Mouse (Mus musculus): Measurements from ENCODE around the gene Nap1l1. TPM values are rescaled to one million over a fixed set of nuclear protein-coding genes. Genes with fewer than 3 reads are reported as not detected.

Gene Nap1l1
- polyA plus RNA-seq, 1 experiment from 2014 or later: 140 TPM

- Histone ChIP-seq H3K27me3 (replicated peaks; ENCODE audit: control insufficient read depth, insufficient read depth, low read length) (no peaks in the 10 kb centered on the region), H3K9me3 (ENCODE audit: control insufficient read depth, low read length) (no peaks in the 10 kb centered on the region), H3K4me3 (ENCODE audit: low read length) (peak overlapping the region; percentile 66), H3K27ac (ENCODE audit: low read length) (no peak overlapping the region), H3K4me2 (ENCODE audit: low read depth, low read length) (peak overlapping the region; percentile 65), H3K36me3 (ENCODE audit: control insufficient read depth, insufficient read depth, low read length) (no peaks in the 10 kb centered on the region), H3K4me1 (ENCODE audit: control insufficient read depth, insufficient read depth, low read length) (peaks cover 21% of the 10 kb centered on the region), H3K9ac (ENCODE audit: low read depth, low read length) (peak overlapping the region; percentile 90)
- 9% methylated on average over 7 of the region's 7 CpGs for WGBS
- ATAC-seq: no peak
Observed at GRCm38 (mm10) chr10:111508324-111509080, 35.5 kb downstream of the Nap1l1 start.

DNA sequence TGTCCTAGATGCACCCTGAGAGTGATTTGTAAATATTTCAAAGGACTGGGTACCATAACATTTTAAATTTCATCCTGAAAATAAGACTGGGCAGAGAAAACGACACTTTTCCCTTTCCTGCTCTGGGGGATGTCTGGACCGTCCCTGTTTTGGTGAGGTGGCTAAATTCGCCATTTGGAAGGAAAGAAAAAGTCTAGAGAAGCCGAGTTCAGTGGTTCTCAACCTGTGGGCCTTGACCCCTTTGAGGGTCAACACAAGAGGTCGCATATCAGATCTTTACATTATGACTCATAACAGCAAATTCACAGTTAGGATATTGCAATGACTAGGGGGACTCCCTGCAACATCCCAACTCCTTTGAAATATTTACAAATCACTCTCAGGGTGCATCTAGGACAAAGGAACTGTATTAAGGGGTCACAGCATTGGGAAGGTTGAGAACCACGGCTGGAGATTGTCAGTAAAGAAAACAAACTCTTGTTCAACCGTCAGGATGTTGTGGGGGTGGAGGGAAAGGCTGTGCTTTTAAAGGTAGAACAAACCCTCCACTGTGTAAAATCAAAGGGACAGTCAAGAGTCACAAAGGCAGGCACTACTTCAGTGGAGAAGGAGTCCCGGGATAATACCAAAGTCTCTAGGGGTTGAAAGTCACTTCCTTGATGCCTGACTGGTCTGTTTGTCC, 36.2 kb downstream of the Nap1l1 start:
- Histone ChIP-seq H3K4me2 (ENCODE audit: low read depth, low read length) (peak overlapping the region; percentile 65), H3K27ac (ENCODE audit: low read length) (peak overlapping the region; percentile 17; the same call in 1 of the 2 replicates), H3K4me3 (ENCODE audit: low read length) (peak overlapping the region; percentile 66), H3K9ac (ENCODE audit: low read depth, low read length) (peak overlapping the region; percentile 43; the same call in 1 of the 2 replicates), H3K9me3 (ENCODE audit: control insufficient read depth, low read length) (no peaks in the 10 kb centered on the region), H3K4me1 (ENCODE audit: control insufficient read depth, insufficient read depth, low read length) (peaks cover 15% of the 10 kb centered on the region), H3K27me3 (replicated peaks; ENCODE audit: control insufficient read depth, insufficient read depth, low read length) (no peaks in the 10 kb centered on the region), H3K36me3 (ENCODE audit: control insufficient read depth, insufficient read depth, low read length) (no peaks in the 10 kb centered on the region)
- no peak for ATAC-seq
- 25% methylated on average over 8 of the region's 8 CpGs for WGBS

DNA sequence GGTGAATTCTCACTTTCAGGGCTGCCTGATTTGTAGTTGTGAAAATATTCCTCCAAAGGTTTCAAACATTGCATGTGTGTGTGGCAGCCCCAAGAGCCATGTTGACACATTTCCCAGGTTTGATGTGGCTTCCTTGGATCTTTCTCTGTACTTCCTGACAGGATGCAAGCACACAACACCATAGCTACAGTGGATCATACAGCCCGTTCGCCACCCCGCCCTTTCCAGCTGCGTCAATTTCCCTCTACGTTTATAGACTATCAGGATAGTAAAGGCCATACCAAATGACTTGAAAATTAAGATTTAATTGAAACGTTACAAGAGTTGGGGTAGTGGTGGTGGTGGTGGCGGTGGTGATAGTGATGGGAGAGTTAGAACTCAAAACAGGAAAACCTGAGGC, 37.0 kb downstream of the Nap1l1 start:
- ATAC-seq: no peak
- Histone ChIP-seq H3K9ac (ENCODE audit: low read depth, low read length) (no peak overlapping the region), H3K4me1 (ENCODE audit: control insufficient read depth, insufficient read depth, low read length) (peaks cover 15% of the 10 kb centered on the region), H3K27me3 (replicated peaks; ENCODE audit: control insufficient read depth, insufficient read depth, low read length) (no peaks in the 10 kb centered on the region), H3K9me3 (ENCODE audit: control insufficient read depth, low read length) (no peaks in the 10 kb centered on the region), H3K4me3 (ENCODE audit: low read length) (no peak overlapping the region), H3K4me2 (ENCODE audit: low read depth, low read length) (no peak overlapping the region), H3K27ac (ENCODE audit: low read length) (no peak overlapping the region), H3K36me3 (ENCODE audit: control insufficient read depth, insufficient read depth, low read length) (no peaks in the 10 kb centered on the region)
- WGBS: 61% methylated on average over 7 of the region's 7 CpGs

DNA sequence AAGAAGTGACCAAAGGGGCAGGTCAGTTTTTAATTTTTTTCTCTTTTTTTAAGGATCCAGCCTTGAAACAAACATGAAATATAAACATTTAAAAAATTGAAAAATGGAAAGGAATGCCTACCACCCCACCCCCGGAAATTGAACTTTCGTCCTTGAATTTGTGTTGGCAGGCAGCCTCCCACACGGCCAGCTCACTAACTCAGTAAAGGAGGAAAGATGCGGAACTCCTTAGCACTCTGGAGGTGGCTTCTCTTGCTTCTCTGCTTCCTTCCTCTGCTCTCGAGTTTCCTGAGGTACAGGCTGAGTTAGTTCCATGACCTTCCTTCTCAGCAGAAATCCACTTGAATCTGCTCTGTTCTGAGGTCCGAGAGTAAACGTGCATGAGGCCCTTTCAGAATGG, 37.8 kb downstream of the Nap1l1 start:
- H3K27me3 ChIP-seq (replicated peaks; ENCODE audit: control insufficient read depth, insufficient read depth, low read length): no peaks in the 10 kb centered on the region
- no peak overlapping the region for H3K4me2 ChIP-seq (ENCODE audit: low read depth, low read length)
- H3K27ac ChIP-seq (ENCODE audit: low read length): no peak overlapping the region; the same call in 1 of the 2 replicates
- H3K4me1 ChIP-seq (ENCODE audit: control insufficient read depth, insufficient read depth, low read length): peaks cover 17% of the 10 kb centered on the region
- H3K9me3 ChIP-seq (ENCODE audit: control insufficient read depth, low read length): no peaks in the 10 kb centered on the region
- 41% methylated on average over 7 of the region's 7 CpGs for WGBS
- no peak overlapping the region for H3K9ac ChIP-seq (ENCODE audit: low read depth, low read length)
- H3K36me3 ChIP-seq (ENCODE audit: control insufficient read depth, insufficient read depth, low read length): no peaks in the 10 kb centered on the region
- no peak overlapping the region for H3K4me3 ChIP-seq (ENCODE audit: low read length)
- ATAC-seq: no peak

DNA sequence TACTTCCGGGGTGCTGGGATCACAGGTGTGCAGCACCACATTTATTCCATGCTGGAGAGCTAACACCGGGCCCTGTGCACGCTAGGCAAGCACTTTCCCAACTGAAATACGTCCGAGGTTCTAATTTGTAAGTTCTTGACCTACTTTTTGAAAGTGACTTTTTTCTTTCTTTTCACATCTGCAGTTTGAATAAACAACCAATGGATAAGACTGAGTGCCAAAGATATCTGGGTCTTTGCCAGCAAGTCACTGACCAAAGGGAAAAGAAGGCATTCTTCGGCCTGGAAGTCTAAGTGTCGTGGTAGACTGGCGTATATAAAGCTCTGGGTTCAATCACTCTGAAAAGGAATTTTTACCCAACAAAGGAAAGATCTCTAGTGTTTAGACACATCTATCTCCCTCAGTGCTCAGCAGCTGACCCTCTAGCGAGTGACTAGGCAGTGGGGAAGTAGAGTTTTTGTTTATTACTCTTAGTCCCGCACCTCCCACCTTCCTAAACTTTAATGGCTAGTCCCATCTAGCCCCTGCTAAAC, 39.1 kb downstream of the Nap1l1 start:
- WGBS: 56% methylated on average over 10 of the region's 10 CpGs
- no peak for ATAC-seq
- no peak overlapping the region for H3K27ac ChIP-seq (ENCODE audit: low read length)
- H3K4me1 ChIP-seq (ENCODE audit: control insufficient read depth, insufficient read depth, low read length): peaks cover 29% of the 10 kb centered on the region
- no peaks in the 10 kb centered on the region for H3K36me3 ChIP-seq (ENCODE audit: control insufficient read depth, insufficient read depth, low read length)
- H3K27me3 ChIP-seq (replicated peaks; ENCODE audit: control insufficient read depth, insufficient read depth, low read length): no peaks in the 10 kb centered on the region
- no peak overlapping the region for H3K4me3 ChIP-seq (ENCODE audit: low read length)
- no peak overlapping the region for H3K9ac ChIP-seq (ENCODE audit: low read depth, low read length)
- no peaks in the 10 kb centered on the region for H3K9me3 ChIP-seq (ENCODE audit: control insufficient read depth, low read length)
- no peak overlapping the region for H3K4me2 ChIP-seq (ENCODE audit: low read depth, low read length)

GRCm38 (mm10) chr10:111514282-111514885, 41.4 kb downstream of the Nap1l1 start:
- no peaks in the 10 kb centered on the region for H3K36me3 ChIP-seq (ENCODE audit: control insufficient read depth, insufficient read depth, low read length)
- no peak overlapping the region for H3K9ac ChIP-seq (ENCODE audit: low read depth, low read length)
- no peak for ATAC-seq
- no peak overlapping the region for H3K27ac ChIP-seq (ENCODE audit: low read length)
- H3K4me1 ChIP-seq (ENCODE audit: control insufficient read depth, insufficient read depth, low read length): peaks cover 28% of the 10 kb centered on the region
- H3K27me3 ChIP-seq (replicated peaks; ENCODE audit: control insufficient read depth, insufficient read depth, low read length): no peaks in the 10 kb centered on the region
- no peak overlapping the region for H3K4me3 ChIP-seq (ENCODE audit: low read length)
- no peaks in the 10 kb centered on the region for H3K9me3 ChIP-seq (ENCODE audit: control insufficient read depth, low read length)
- WGBS: 89% methylated on average over 5 of the region's 5 CpGs
- H3K4me2 ChIP-seq (ENCODE audit: low read depth, low read length): no peak overlapping the region

- ATAC-seq: peak; percentile 43
- Histone ChIP-seq H3K27ac (ENCODE audit: low read length) (peak overlapping the region; percentile 53), H3K9ac (ENCODE audit: low read depth, low read length) (no peak overlapping the region), H3K4me1 (ENCODE audit: control insufficient read depth, insufficient read depth, low read length) (peaks cover 24% of the 10 kb centered on the region), H3K27me3 (replicated peaks; ENCODE audit: control insufficient read depth, insufficient read depth, low read length) (no peaks in the 10 kb centered on the region), H3K36me3 (ENCODE audit: control insufficient read depth, insufficient read depth, low read length) (no peaks in the 10 kb centered on the region), H3K4me2 (ENCODE audit: low read depth, low read length) (0 out of 2 replicates have a peak overlapping the region, but pooled peaks have one; percentile 3), H3K4me3 (ENCODE audit: low read length) (no peak overlapping the region), H3K9me3 (ENCODE audit: control insufficient read depth, low read length) (no peaks in the 10 kb centered on the region)
- WGBS: 72% methylated on average over 17 of the region's 17 CpGs
Observed at GRCm38 (mm10) chr10:111515071-111516010, 42.3 kb downstream of the Nap1l1 start.

DNA sequence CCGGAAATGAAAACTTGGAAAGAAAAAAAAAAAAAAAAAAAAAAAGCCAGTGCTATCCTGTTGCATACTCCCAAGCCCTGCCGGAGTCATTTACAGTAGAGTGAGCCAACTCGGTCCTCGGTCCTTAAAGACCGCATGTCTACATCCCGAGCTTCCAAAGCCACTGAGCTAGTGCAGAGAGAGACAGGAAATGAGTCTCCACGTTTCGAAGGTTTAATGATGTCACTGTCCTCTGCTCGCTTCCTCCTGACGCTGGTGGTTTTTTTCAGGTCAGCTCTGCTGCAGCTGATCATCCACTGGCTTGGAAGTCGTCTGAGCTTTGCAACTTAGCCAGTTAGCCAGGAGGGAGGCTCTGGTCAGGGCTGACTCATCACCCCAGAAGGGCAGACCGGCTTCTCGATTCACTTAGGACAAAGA, 43.2 kb downstream of the Nap1l1 start:
- Histone ChIP-seq H3K27me3 (replicated peaks; ENCODE audit: control insufficient read depth, insufficient read depth, low read length) (no peaks in the 10 kb centered on the region), H3K36me3 (ENCODE audit: control insufficient read depth, insufficient read depth, low read length) (no peaks in the 10 kb centered on the region), H3K4me3 (ENCODE audit: low read length) (no peak overlapping the region), H3K27ac (ENCODE audit: low read length) (peak overlapping the region; percentile 53), H3K9me3 (ENCODE audit: control insufficient read depth, low read length) (no peaks in the 10 kb centered on the region), H3K9ac (ENCODE audit: low read depth, low read length) (no peak overlapping the region), H3K4me2 (ENCODE audit: low read depth, low read length) (peak overlapping the region; percentile 3; the same call in 1 of the 2 replicates), H3K4me1 (ENCODE audit: control insufficient read depth, insufficient read depth, low read length) (peaks cover 20% of the 10 kb centered on the region)
- WGBS: 14% methylated on average over 13 of the region's 13 CpGs
- peak; percentile 77 for ATAC-seq

Measured in intestine, embryonic 16.5 days (tissue).